Comparison of ENCODE assay signal across 15 mouse cellular contexts in the genomic region with DNA sequence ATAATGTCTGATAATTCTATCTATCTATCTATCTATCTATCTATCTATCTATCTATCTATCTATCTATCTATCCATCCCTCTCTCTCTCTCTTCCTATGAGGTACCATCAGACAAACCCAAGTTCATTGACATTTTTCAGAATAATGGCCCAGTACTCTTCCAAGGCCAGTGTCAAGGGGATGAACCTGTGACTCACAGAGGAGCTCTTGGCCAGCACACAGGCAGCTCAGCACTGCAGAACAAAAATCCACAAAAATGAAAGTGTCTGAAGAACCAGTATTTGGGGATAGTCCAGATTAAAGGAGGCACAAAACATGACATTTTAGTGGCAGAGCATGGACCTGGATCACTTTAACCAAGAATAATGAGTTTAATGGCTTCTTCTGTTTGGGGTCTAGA. TPM values are rescaled to one million over a fixed set of nuclear protein-coding genes. Genes with fewer than 3 reads are reported as not detected.
DNase-seq lines count a peak whose midpoint lies in the region.
"Had no signal": no experiment of that assay in that cellular context is flagged by ENCODE, and none has a peak within 500 bp of the region (broad histone marks: within the 10 kb centered on the region; RNA-seq: fewer than 3 reads in every experiment).

No protein-coding gene starts in this region.

- peak; percentile 33 for DNase-seq in heart, adult 11 months
- DNase-seq in heart, postnatal 36 days, result no peak
- peak; percentile 62 for DNase-seq in adrenal gland, adult 8-10 months
- DNase-seq in adrenal gland, postnatal 36 days, result peak; percentile 58 to 63
- no peak for DNase-seq in thymus, postnatal 0 days (ENCODE audit: low spot score)
- DNase-seq in cerebellum, adult 9-10 months, result no peak
- DNase-seq: cerebellum, adult 11-12 months; cerebellum, adult 8-10 months; cerebellum, postnatal 14 days; gastrocnemius, postnatal 10 days; gastrocnemius, postnatal 36 days; kidney, adult 11 months had no signal

- intact Hi-C loops in heart, postnatal 36 days (cut with DNase I), result no loop called here

RNA-seq across cellular contexts. Expression of gene Slc16a14, which starts 7.7 kb away (rescaled TPM):
- total RNA-seq in heart, postnatal 36 days (2021), result under 1 TPM; 0.39 to 0.57 TPM
- 10 to 100 TPM in 2 of 4 experiments, 1 to 10 TPM in 2; 3.8 to 19.2 (median 11.4) TPM for total RNA-seq in adrenal gland, adult 8-10 months (2022)
- 1 to 10 TPM; 3.6 to 4.1 TPM for total RNA-seq in adrenal gland, postnatal 36 days (2021)
- 0.04 and 0.12 TPM in 2 replicates for polyA plus RNA-seq in thymus, postnatal 0 days (2015; fragmentation: Nextera tagmentation; extraction: Ambion mirVana)
- total RNA-seq: gastrocnemius, postnatal 10 days; granulocyte monocyte progenitor cell, adult 5-6 weeks had no signal
- polyA plus RNA-seq: heart, postnatal 0 days; Patski had no signal

Comparison
In these comparisons a context has a peak if more than half of its experiments do, and no peak if none do; other contexts are left out.
1. DNase-seq: peak in heart, adult 11 months (single experiment), adrenal gland, adult 8-10 months (single experiment) and adrenal gland, postnatal 36 days (2 of 2); none in heart, postnatal 36 days (0 of 2), thymus, postnatal 0 days (single experiment) and cerebellum, adult 9-10 months (single experiment).